ENCODE assay signal across 18 mouse cellular contexts in genomic region chr15:62125718-62126117, GRCm38 (mm10).
"Had no signal": no experiment of that assay in that cellular context is flagged by ENCODE, and none has a peak within 500 bp of the region (broad histone marks: within the 10 kb centered on the region; RNA-seq: fewer than 3 reads in every experiment).

No protein-coding gene starts in this region.

- H3K4me1 ChIP-seq: midbrain, embryonic 15.5 days had no signal

- H3K9me3 ChIP-seq: midbrain, embryonic 10.5 days; midbrain, embryonic 13.5 days; midbrain, embryonic 15.5 days; neural tube, embryonic 12.5 days had no signal

- H3K4me2 ChIP-seq: lung, embryonic 14.5 days; midbrain, embryonic 13.5 days; midbrain, embryonic 15.5 days; neural tube, embryonic 12.5 days had no signal

- DNase-seq: lung, adult 18-20 months; lung, embryonic 14.5 days; lung, postnatal 10 days; lung, postnatal 4 days; retina, postnatal 1 day; right cerebral cortex, adult 18-20 months; right cerebral cortex, postnatal 25 days; right cerebral cortex, postnatal 4 days; spleen, adult 18-20 months; thymus, adult 18-20 months; thymus, postnatal 14 days; thymus, postnatal 36 days had no signal

- H3K9ac ChIP-seq: liver, embryonic 14.5 days; lung, embryonic 14.5 days; midbrain, embryonic 13.5 days; midbrain, embryonic 15.5 days; neural tube, embryonic 12.5 days had no signal

- H3K27me3 ChIP-seq: midbrain, embryonic 15.5 days; neural tube, embryonic 12.5 days had no signal

- H3K27ac ChIP-seq: liver, embryonic 14.5 days; midbrain, embryonic 10.5 days; midbrain, embryonic 13.5 days; midbrain, embryonic 15.5 days; neural tube, embryonic 12.5 days had no signal

- H3K36me3 ChIP-seq: midbrain, embryonic 10.5 days; midbrain, embryonic 13.5 days; midbrain, embryonic 15.5 days; neural tube, embryonic 12.5 days had no signal

- ATAC-seq: midbrain, embryonic 13.5 days; midbrain, embryonic 15.5 days had no signal

- H3K4me3 ChIP-seq: midbrain, embryonic 10.5 days; midbrain, embryonic 13.5 days; midbrain, embryonic 15.5 days; myocyte; neural tube, embryonic 12.5 days had no signal
